Mouse (Mus musculus): ENCODE results near the gene Hpcal1. TPM values are rescaled to one million over a fixed set of nuclear protein-coding genes. Genes with fewer than 3 reads are reported as not detected.
A peak's percentile ranks its signal among the peaks of the same experiment; 100 is the strongest.

Hpcal1 gene
- polyA plus RNA-seq (2011; ENCODE audit: insufficient read depth, insufficient read length, low replicate concordance, missing spikeins) = 20.7 and 36.1 TPM in 2 replicates

GRCm38 (mm10) chr12:17690564-17691281 lies at the start of gene Hpcal1:
Gene Hpcal1 (plus strand): TSS chr12:17690856.
- TF ChIP-seq CTCF (IDR thresholded peaks at IDR 0.05; ENCODE audit: control insufficient read depth, insufficient read depth, low read length) = no peak
- peak; percentile 69; the same call in 1 of the 2 replicates for TF ChIP-seq POLR2A (IDR thresholded peaks at IDR 0.05; ENCODE audit: borderline replicate concordance, control insufficient read depth, low read depth, low read length)
- under 1% methylated on average over 67 of the region's 72 CpGs for WGBS
- Histone ChIP-seq H3K27ac (ENCODE audit: control insufficient read depth, insufficient read depth, low read depth, low read length, poor library complexity) (peak within 1 kb of the TSS; percentile 87), H3K4me1 (ENCODE audit: control insufficient read depth, insufficient read depth, low read length) (no peaks in the 10 kb centered on the region; the same call in 1 of the 2 replicates), H3K4me3 (replicated peaks; ENCODE audit: control insufficient read depth, low read depth, low read length) (peak within 1 kb of the TSS; percentile 90)

- no peak overlapping the region for H3K4me3 ChIP-seq (replicated peaks; ENCODE audit: control insufficient read depth, low read depth, low read length)
- H3K4me1 ChIP-seq (ENCODE audit: control insufficient read depth, insufficient read depth, low read length) = no peaks in the 10 kb centered on the region
- 39% methylated on average over 4 of the region's 4 CpGs for WGBS
- no peak overlapping the region for H3K27ac ChIP-seq (ENCODE audit: control insufficient read depth, insufficient read depth, low read depth, low read length, poor library complexity)
- TF ChIP-seq POLR2A (IDR thresholded peaks at IDR 0.05; ENCODE audit: borderline replicate concordance, control insufficient read depth, low read depth, low read length) (no peak), CTCF (IDR thresholded peaks at IDR 0.05; ENCODE audit: control insufficient read depth, insufficient read depth, low read length) (no peak)
Measured at GRCm38 (mm10) chr12:17641269-17641668, 49.4 kb upstream of the Hpcal1 start.

DNA sequence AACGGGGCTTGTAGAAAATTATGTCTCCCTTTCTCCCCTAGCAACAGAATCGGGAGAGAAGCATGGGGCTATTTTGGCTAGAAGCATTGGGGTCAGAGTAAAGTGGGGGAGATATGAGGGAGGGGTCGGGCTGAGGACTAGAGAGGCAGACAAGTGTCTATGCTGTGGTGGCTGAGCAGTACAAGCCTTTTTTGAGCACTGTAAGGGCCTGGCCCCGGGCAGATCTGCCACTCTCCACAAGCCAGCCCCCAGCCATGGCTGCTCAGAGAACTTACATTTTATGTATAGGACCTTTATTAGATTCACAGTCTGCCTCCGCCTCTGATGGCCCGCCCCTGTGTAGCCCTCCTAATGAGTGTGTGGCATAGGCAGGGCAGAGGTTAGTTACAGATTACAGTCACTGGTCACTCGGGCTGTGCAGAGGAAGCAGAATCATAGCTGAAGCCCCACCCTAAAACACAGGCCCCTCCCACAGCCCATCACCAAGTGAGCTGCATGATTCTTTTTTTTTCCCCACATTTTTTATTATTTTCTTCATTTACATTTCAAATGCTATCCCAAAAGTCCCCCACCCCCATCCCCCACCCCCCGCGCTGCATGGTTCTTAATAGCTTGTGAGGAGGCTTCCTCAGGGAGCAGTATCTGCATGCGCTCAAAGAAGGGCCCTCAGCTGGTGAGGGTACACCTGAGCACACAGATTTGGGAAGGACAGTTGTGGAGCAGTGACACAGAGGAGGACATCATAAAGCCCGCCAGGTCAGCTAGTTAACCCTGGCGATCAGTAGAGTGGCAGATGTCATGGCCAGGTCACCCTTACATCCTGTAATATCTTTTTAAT lies 46.1 kb upstream of the Hpcal1 start:
- WGBS = 75% methylated on average over 12 of the region's 12 CpGs
- TF ChIP-seq CTCF (IDR thresholded peaks at IDR 0.05; ENCODE audit: control insufficient read depth, insufficient read depth, low read length) = no peak
- Histone ChIP-seq H3K27ac (ENCODE audit: control insufficient read depth, insufficient read depth, low read depth, low read length, poor library complexity) (no peak overlapping the region), H3K4me3 (replicated peaks; ENCODE audit: control insufficient read depth, low read depth, low read length) (no peak overlapping the region), H3K4me1 (ENCODE audit: control insufficient read depth, insufficient read depth, low read length) (no peaks in the 10 kb centered on the region)

GRCm38 (mm10) chr12:17646457-17646856 lies 44.2 kb upstream of the Hpcal1 start:
- no peaks in the 10 kb centered on the region for H3K4me1 ChIP-seq (ENCODE audit: control insufficient read depth, insufficient read depth, low read length)
- TF ChIP-seq CTCF (IDR thresholded peaks at IDR 0.05; ENCODE audit: control insufficient read depth, insufficient read depth, low read length) (no peak), POLR2A (IDR thresholded peaks at IDR 0.05; ENCODE audit: borderline replicate concordance, control insufficient read depth, low read depth, low read length) (no peak)
- no peak overlapping the region for H3K27ac ChIP-seq (ENCODE audit: control insufficient read depth, insufficient read depth, low read depth, low read length, poor library complexity)
- no peak overlapping the region for H3K4me3 ChIP-seq (replicated peaks; ENCODE audit: control insufficient read depth, low read depth, low read length)
- 74% methylated on average over 6 of the region's 6 CpGs for WGBS

- WGBS = 63% methylated on average over 7 of the region's 7 CpGs
- no peak overlapping the region for H3K4me3 ChIP-seq (replicated peaks; ENCODE audit: control insufficient read depth, low read depth, low read length)
- H3K4me1 ChIP-seq (ENCODE audit: control insufficient read depth, insufficient read depth, low read length) = no peaks in the 10 kb centered on the region
- H3K27ac ChIP-seq (ENCODE audit: control insufficient read depth, insufficient read depth, low read depth, low read length, poor library complexity) = no peak overlapping the region
- TF ChIP-seq CTCF (IDR thresholded peaks at IDR 0.05; ENCODE audit: control insufficient read depth, insufficient read depth, low read length) (no peak), POLR2A (IDR thresholded peaks at IDR 0.05; ENCODE audit: borderline replicate concordance, control insufficient read depth, low read depth, low read length) (no peak)
Measured at GRCm38 (mm10) chr12:17651223-17652095, 39.2 kb upstream of the Hpcal1 start.

GRCm38 (mm10) chr12:17652216-17653050 lies 38.2 kb upstream of the Hpcal1 start:
- TF ChIP-seq POLR2A (IDR thresholded peaks at IDR 0.05; ENCODE audit: borderline replicate concordance, control insufficient read depth, low read depth, low read length) (no peak), CTCF (IDR thresholded peaks at IDR 0.05; ENCODE audit: control insufficient read depth, insufficient read depth, low read length) (no peak)
- 56% methylated on average over 8 of the region's 8 CpGs for WGBS

DNA sequence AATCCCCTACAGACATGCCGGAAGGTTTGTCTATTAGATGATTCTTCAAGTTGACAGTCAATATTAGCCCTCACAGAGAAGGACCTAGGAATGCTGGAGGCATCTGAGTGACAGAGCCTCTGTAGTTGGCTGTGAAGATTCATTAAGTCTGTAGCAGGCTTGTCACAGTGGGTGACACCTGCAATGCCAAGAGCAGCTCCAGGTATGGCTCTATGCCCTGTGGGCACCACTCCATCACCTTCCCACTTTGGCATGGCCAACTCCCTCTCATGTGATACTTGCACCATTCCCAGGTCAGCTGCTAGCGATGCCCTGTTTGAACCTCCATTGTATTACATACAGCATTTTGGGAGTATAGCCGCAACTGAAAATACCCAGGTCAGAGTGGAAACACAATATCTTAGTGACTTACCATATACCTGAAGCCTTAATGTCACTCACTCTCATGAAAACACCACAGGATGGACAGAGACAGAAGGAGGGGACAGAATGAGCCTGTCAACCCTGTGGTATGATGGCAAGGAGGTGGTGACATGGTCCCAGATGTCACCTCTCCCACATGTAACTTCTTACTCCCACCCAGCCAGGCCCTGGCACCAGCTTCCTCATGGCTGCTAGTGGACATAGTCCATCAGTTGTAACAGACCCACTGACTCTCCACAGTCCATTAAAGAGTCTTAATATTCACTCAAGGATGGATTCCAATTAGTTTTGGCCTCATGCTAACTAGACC lies 37.4 kb upstream of the Hpcal1 start:
- WGBS = 88% methylated on average over 3 of the region's 3 CpGs
- Histone ChIP-seq H3K4me1 (ENCODE audit: control insufficient read depth, insufficient read depth, low read length) (no peaks in the 10 kb centered on the region), H3K4me3 (replicated peaks; ENCODE audit: control insufficient read depth, low read depth, low read length) (no peak overlapping the region), H3K27ac (ENCODE audit: control insufficient read depth, insufficient read depth, low read depth, low read length, poor library complexity) (no peak overlapping the region)
- TF ChIP-seq CTCF (IDR thresholded peaks at IDR 0.05; ENCODE audit: control insufficient read depth, insufficient read depth, low read length) = no peak
- TF ChIP-seq POLR2A (IDR thresholded peaks at IDR 0.05; ENCODE audit: borderline replicate concordance, control insufficient read depth, low read depth, low read length) = no peak

More at GRCm38 (mm10) chr12:17652216-17653050, 38.2 kb upstream of the Hpcal1 start:
- H3K27ac ChIP-seq (ENCODE audit: control insufficient read depth, insufficient read depth, low read depth, low read length, poor library complexity) = no peak overlapping the region
- no peaks in the 10 kb centered on the region for H3K4me1 ChIP-seq (ENCODE audit: control insufficient read depth, insufficient read depth, low read length)
- no peak overlapping the region for H3K4me3 ChIP-seq (replicated peaks; ENCODE audit: control insufficient read depth, low read depth, low read length)

All from bone marrow, adult 2 months (tissue).